Mouse (Mus musculus) left cerebral cortex, postnatal 25 days (tissue): ENCODE results near the gene Ate1. TPM values are rescaled to one million over a fixed set of nuclear protein-coding genes. Genes with fewer than 3 reads are reported as not detected.
"Not testable (repeated sequence)": the region's sequence is repeated elsewhere in the genome, so short reads cannot be mapped to it uniquely, and the experiment has no call there.

Experiments used
- DNase-seq, 2 experiments: peaks; one replicate each; pipeline ENCODE4 v3.0.0; 2022; ENCODE audit warnings: low spot score in 2 of 2, mixed read lengths in 1 of 2
- intact Hi-C: fragments of 180-260 bp; cut with DNase I; formaldehyde crosslinking; loops from one replicate; pipeline ENCODE4 v1.15.1; 2025
- total RNA-seq, 2 experiments: library from RNA; stranded (reverse); gene quantifications; 2 replicates each; pipeline ENCODE4 v1.2.3; 2021

Ate1 gene
- total RNA-seq, 2 experiments from 2014 or later = 55.8 to 59.0 TPM

DNA sequence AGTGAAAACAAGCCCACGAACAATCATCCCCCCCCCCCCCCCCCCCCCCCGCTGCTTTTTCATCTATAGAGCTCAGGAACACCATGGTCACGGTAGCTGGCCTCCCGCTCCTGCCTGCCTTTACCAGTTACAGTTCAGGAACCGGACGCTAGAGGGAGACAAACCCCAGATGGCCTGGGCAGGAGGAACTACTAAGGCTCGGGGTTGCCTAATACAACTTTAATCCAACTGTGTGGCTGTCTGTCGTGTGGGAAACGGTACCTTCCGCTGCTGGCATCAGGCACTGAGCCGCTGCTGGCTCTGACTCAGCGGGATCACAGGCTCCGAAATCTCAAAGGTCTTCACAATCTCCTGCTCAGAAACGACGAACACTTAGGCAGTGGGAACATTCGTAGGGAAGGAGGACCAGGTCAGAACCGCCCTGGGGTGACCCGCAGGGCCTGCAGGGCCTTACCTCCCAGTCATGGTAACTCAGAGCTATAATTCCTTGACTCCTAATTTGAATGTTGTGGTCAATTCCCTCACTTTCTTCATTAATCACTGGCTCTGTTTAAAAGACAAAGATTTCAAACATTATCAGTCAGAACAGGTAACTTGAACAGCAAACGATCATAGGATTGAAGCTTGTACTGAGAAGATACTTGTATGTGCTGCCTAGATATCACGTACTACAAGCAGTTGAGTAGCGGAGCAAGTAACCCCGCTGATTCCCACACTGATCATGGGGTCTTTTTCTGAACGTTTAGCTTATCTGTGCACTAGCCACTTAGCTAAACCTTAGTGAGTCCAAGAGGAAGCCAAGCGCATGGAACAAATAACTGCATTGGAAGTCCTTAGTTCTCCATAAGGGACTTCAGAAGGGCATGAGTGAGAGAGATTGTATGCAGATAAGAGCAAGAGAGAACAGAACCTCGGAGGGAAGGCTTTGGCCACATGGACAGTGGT is 13.4 kb upstream of the Ate1 start:
- intact Hi-C loops = loop anchor here (5.0 kb wide), 3 partner anchors 69 to 886 kb away; no protein-coding TSS in a partner anchor
- DNase-seq = peak; percentile 82 to 89

DNA sequence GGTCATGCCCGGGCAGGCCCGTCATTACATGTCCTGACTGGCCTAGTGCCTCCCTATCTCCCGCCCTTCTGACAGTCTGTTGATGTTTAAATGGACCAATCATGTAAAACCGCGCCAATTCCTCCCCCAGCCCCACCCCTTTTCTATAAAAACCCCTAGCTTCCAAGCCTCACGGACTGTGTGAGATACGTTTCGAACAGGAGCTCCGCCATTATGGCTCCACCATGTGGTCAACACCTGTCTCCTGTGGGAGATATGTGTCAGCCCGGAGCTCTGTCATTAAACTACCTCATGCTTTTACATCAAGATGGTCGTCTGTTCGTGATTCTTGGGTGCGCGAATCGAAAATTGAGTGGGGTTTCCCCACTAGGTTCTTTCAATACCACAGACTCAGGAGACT is 11.0 kb upstream of the Ate1 start:
- not testable (repeated sequence) for DNase-seq
- intact Hi-C loops = loop anchor here (5.0 kb wide), 3 partner anchors 71 to 884 kb away; no protein-coding TSS in a partner anchor

DNA sequence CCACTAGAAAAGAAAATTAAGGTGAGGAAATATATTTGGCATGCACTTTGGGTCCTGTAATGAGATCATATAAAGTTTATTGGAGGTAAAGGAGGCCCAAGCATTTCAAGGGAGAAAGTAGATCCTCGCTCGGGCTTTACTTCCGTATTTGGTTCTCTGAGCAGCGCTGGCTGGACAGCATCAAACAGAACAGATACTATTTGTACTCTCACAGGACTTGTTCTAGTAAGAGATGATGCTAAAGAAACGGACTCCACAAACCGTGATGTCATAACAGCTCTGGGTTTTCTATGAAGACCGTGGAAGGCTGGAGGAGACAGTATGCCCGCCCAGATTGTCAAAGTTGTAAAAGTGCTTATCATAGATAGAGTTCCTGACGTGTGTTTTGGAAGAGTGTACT is 7.1 kb upstream of the Ate1 start:
- intact Hi-C loops = no loop called here
- no peak for DNase-seq

DNA sequence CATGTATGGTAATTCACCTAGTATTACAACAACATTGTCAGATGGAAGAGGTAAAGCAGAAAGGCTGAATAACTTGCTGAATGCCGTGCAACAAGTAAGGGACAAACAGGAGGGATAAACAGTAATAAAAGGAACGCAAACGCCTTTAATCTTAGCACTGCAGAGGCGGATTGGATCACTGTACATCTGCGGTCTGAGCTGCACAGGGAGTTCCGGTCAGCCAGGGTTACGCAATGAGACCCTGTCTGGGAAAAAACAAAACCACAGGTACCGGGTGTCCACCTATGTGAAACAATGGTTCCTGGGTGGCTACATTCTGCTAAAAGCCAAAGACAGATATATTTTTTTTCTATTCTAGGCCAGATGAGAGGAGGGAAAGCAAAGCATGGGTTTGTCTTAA is 3.3 kb upstream of the Ate1 start:
- DNase-seq = no peak
- intact Hi-C loops = no loop called here

DNA sequence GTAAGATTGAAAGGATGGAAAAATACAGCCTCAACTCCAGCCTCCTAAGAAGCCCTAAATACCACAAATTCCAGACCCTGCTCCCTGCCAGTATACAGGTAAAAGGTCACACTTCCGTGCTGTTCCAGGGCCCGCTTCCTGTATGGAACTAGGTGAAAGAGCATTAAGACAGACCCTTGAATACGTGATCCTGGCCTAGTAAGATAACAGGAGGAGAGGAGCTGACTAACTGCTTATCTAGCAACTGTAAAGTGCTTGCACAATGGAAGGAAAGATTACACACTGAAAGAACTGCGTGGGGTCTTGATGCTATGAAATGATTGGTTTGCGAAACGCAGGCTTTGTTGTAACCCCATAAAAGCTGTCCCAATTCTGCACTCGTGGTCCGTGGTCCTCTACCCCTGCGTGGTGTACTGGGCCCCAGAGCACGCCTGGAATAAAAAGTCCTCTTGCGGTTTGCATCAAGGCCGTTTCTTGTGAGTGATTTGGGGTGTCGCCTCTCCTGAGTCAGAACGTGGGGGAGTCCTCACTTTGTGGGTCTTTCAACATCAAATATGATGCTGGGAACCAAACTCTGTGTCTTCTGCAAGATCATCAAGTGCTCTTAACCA is 748 bp upstream of the Ate1 start:
- no peak for DNase-seq
- intact Hi-C loops = no loop called here

DNA sequence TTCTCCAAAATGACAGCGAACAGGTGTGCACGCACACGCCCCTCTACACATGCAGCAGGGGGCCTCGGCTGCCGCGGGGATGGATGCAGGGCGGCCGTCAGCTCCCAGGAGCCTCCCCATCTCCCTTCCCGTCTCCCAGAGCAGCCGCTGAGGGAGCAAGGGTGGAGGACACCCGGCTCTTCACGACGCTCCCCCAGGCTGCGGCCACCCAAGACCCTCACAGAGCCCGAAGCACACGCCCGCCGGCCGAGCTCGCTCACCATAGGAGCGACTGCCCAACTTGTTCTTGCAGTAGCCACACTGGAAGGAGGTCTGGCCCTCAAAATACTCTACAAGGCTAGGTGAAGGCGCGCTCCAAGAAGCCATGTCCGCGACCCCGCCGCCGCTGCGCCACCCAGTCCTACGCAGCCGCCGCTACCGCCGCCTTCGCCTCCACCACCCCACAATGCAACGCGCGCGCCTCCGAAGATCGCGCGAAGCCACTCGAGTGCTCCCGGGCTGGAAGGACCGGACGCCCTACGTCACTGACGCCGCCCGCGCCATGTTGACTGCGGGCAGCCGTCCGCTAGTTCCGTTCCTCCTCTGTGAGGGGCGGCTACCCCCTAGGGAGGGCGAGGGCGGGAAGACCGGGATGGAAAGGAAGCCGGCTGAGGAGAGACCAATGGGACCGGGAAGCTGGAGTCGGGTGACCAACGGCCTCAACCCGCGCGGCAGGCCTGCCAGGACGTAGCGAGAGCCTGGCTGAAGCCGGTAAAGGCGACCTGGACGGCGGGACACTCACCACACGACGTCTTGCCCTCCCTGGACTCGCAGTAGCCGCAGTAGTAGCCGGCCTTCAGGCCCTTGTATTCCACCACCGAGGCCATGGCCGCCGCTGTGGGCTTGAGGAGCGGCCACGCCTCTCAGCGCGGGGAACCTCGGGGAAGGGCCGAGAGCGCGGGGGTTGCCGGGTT is 797 bp downstream of the Ate1 start:
- peak; percentile 97 to 98 for DNase-seq
- intact Hi-C loops = loop anchor here (2.0 kb wide), 1 partner anchor 27 kb away; no protein-coding TSS in a partner anchor

DNA sequence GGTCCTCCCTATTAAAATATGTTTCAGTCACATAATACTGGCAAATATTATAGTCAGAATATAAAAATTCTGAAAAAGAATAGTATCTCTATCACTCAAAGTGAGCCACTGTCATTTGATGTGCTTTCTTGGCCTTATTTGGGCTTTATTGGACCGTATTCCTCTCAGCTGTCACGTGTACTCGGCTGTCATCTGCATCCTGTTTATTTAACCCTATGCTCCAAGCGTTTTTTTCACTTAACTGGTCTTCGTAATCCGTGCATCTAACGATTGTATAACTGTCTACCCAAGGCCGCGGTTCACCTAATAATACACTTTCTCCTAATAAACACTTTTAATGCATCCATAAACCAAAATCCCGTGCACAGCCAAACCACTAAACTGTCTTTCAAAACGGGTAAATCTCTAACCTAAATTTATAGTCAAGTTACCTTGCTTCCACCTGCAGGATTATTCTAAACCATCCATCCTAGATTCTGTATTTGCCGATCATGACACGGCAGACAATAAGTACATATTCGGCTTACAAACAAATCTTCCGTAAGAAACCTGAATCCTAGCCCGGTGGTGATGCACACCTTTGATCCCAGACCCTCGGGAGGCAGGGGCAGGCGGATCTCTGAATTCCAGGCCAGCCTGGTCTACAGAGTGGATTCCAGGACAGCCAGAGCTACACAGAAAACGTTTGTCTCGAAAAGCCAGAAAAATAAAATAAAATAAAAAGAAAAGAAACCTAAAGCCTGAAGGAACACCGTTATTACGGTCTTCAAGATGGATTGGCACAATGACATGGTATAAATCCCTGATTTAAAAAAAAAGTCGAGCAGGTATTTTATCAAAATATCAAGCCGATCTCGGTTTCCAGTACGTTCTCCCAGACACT is 1.7 kb downstream of the Ate1 start:
- intact Hi-C loops = loop anchor here (2.0 kb wide), 1 partner anchor 28 kb away; no protein-coding TSS in a partner anchor
- DNase-seq = no peak

DNA sequence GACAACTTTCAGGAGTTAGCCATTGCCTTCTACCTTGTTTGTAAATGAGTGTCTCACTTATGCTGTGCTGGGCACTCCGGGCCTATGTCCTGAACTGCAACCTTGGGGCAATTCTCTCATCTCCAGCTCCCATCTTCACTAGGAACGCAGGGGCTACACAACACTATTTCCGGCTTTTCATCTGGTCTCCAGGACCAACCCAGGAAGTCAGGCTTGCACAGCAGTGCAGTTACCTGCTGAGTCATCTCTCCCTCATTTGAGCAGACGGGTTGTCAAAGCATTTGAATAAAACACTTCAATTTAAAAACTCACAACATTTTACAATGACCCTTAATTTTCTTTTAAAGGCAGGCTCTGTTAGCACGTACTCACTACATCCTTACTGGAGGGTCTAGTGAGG is 9.9 kb downstream of the Ate1 start:
- no peak for DNase-seq
- intact Hi-C loops = no loop called here

DNA sequence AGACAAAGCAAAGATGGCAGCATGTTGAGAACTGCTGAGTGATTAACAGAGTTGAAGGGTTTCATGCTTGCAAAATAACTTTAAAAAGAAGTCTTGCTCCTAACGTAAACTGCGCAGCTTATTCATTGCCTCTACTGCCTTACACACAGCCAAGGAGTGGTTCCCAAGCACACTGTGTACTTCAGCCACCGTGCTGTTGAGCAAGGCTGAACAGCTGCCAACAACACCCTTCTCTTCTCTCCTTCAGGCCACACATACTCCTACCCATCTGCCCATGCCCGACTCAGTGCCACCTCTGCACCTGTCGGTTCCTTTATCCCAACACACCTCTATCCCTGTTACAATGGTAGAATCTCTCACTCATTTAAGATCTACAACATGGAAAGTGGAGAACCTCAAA is 17.2 kb downstream of the Ate1 start:
- intact Hi-C loops = no loop called here
- DNase-seq = no peak

DNA sequence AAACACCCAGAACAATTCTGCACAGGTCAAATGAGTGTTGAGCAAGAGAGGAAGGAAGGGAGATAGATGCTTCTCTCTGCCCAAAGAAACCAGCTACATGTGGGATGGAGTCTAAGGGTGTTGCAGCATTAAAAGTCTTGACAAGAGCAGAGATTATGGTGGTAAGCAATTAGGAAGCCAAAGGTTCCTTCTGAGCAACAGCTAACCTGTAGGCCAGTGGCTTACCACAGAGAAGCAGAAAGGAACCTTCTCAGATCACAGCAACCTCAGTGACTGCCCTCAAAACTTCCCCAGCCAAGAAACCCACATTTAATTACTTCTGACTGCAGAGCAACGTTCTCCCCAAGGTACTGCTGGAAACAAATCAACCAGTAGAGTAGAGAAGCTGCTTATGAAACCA is 18.7 kb downstream of the Ate1 start:
- intact Hi-C loops = no loop called here
- no peak for DNase-seq

DNA sequence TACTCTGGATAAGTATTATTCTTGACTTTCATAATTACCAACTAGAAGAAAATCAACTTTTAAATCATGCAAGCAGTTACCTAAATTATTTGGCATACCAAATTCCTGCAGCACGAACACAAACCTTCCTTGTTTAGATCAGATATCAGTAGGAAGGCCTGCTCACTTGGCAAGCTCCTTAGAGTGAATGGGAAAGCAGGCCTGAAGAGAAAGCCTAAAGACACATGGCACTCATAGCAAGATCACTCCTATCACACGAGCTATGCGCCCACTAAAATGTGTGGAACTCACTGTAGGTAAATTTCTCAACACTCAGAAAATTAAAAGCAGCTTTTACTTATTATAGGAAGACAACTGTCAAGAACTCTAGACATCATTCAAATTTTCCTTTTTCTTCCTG is 26.8 kb downstream of the Ate1 start:
- intact Hi-C loops = no loop called here
- DNase-seq = peak in 1 of 2 experiments; percentile 47

DNA sequence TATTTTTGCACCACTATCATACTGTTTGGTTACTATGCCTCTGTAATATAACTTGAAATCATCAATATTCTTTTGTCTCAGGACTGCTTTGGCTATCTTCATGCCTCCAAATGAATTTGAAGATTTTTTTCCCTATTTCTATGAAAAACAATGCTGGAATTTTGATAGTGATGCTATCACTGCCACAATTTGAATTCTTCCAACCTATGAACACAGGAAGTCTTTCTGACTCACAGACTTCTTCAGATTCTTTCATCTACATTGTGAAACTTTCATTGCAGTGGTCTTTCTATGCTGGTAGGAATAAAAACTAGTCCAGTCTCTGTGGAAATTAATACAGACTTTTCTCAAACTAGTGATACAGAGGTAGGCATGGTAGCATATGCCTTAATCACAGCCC is 28.1 kb downstream of the Ate1 start:
- no peak for DNase-seq
- intact Hi-C loops = no loop called here

DNA sequence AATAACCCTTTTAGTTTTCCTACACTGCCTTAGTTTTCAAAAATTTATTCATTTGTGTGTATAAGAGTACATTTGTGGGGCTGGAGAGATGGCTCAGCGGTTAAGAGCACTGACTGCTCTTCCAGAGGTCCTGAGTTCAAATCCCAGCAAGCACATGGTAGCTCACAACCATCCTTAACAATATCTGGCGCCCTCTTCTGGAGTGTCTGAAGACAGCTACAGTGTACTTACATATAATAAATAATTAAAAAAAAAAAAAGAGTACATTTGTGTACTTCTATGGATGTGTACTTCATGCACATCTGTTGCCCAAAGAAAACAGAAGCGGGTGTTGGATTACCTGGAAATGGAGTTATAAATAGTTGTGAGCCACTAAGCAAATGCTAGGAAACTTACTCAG is 41.2 kb downstream of the Ate1 start:
- intact Hi-C loops = loop anchor here (10.0 kb wide), 1 partner anchor 94 kb away; no protein-coding TSS in a partner anchor
- not testable (repeated sequence) for DNase-seq

DNA sequence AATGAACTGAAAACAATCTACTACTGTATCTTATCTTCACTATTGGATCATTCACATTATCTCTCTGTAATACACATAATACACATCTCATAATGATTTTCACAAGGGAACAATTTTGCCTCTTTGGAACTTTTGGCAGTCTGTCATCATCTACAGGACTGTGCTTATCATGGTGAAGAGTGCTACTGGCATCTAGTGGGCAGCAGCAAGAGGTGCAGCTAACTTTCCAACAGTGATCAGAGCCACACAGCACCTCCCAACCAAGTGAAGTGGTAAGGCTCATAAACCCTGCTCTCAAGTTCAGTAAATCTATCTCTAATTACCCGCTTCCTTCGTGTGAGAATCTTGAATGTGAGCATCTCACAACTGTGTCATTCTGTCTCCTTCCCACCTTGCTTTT is 44.2 kb downstream of the Ate1 start:
- intact Hi-C loops = loop anchor here (2.0 to 10.0 kb wide), 3 partner anchors 91 to 827 kb away; no protein-coding TSS in a partner anchor
- DNase-seq = peak; percentile 65 to 81

DNA sequence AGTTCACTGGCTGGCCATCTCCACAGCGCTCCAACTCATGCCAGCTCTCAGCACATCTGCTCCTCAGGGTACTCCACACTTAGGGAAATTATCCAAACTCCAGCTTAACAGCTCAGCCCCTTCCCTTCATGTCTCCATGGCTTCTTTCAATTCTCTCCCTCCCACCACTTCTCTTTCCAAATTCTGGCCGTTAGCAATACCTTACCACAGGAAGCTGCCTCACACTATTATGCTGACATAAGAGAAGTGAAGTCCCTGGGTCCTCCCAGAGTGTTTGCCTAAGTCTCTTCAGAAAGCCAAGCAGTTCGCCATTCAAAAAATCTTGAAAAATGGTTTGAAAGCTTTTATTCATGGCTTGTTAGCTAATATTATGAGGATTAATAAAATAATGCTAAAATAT is 46.3 kb downstream of the Ate1 start:
- no peak for DNase-seq
- intact Hi-C loops = loop anchor here (10.0 kb wide), 1 partner anchor 89 kb away; no protein-coding TSS in a partner anchor

DNA sequence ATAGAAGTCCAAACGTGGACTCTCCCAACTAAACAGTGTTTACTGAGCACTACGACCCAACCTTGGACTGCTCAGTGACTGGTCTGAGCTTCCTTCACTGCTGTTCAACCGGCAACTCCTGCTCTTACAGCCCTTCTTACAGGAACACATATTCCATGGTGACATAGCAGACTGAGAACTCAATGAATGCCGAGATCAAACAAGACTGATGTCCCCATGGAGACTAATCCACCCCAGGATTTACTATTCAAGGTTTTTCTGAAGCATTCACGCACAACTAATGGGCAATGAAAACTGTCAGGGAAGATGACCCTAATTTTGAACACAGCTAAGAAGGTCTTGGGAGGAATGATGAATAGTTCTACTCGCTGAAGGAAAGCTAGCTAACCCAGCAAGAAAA is 47.5 kb downstream of the Ate1 start:
- no peak for DNase-seq
- intact Hi-C loops = loop anchor here (10.0 kb wide), 1 partner anchor 88 kb away; no protein-coding TSS in a partner anchor

DNA sequence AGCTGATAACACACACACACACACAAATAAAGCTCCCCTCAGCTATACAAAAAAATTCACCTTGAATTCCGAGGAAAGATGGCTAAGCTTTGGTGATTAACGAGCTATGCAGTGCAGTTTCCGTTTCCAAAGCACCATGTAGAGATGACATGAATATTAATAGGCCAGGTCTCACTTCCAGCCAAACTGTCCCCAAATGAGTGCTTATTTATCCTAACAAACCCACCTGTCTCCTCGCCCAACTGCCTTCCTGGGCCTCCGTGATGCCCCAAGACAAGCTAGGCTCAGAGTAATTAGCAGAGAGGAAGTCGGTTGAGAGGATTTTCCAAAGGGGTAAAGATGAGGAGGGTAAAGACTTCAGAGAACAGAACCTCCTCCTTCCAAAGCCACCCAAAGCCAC is 49.1 kb downstream of the Ate1 start:
- intact Hi-C loops = loop anchor here (10.0 kb wide), 1 partner anchor 86 kb away; no protein-coding TSS in a partner anchor

DNA sequence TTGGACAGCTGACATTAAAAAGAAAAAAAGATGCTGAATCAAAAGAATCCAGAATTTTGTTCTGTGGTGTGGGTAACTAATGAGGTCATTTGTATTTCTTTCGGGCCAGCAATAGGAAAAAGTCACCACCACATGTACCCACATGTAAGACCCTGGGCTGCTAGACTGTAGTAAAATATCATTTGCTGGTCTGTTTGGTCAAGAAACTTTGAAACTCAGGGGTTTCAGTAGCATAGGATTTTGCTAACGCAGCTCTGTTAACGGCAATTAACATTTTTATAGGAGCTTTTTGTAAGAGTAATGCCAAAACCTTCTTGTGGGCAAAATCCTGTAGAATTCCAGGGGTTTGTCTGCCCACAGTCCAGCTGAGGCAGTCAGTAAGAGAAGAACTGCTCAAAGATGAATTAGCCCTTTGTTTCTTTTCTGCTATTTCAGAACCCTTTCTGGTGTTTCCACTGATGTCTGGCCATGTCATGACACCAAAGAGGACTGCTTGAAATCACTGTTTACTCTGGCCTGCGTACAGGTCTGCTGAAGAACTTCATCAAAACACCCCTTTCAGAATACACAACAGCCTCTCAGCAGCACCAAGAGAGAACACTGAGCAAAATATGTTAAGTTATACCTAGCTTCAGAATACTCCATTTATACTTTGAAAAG is 64.5 kb downstream of the Ate1 start:
- intact Hi-C loops = no loop called here
- DNase-seq = no peak

More for the DNA sequence above, 49.1 kb downstream of the Ate1 start:
- DNase-seq = no peak
